Mouse (Mus musculus) layer of hippocampus, adult 11-12 months (tissue): Measurements from ENCODE around the gene Tango2.

Experiments
- DNase-seq: peaks from one replicate; pipeline ENCODE4 v3.0.0; 2022; ENCODE audit warnings: low spot score

Tango2 gene

DNA sequence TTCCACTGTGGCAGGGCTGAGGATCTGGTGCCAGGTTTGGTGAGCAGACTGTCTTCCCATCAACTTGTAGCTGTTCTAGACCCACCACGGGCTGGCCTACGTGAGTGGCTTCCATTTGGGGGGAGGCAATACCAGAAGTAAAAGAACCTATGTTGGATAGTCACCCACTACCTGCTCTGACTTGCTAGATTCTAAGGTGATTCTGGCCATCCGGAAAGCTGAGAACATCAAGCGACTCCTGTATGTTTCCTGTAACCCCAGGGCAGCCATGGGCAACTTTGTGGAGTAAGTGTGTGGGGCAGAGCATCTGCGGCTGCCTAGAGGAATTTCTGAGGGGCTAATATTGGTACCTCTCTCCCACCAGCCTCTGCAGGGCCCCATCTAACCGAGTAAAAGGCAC lies 95.2 kb downstream of the Tango2 start:
- peak; percentile 2 for DNase-seq

DNA sequence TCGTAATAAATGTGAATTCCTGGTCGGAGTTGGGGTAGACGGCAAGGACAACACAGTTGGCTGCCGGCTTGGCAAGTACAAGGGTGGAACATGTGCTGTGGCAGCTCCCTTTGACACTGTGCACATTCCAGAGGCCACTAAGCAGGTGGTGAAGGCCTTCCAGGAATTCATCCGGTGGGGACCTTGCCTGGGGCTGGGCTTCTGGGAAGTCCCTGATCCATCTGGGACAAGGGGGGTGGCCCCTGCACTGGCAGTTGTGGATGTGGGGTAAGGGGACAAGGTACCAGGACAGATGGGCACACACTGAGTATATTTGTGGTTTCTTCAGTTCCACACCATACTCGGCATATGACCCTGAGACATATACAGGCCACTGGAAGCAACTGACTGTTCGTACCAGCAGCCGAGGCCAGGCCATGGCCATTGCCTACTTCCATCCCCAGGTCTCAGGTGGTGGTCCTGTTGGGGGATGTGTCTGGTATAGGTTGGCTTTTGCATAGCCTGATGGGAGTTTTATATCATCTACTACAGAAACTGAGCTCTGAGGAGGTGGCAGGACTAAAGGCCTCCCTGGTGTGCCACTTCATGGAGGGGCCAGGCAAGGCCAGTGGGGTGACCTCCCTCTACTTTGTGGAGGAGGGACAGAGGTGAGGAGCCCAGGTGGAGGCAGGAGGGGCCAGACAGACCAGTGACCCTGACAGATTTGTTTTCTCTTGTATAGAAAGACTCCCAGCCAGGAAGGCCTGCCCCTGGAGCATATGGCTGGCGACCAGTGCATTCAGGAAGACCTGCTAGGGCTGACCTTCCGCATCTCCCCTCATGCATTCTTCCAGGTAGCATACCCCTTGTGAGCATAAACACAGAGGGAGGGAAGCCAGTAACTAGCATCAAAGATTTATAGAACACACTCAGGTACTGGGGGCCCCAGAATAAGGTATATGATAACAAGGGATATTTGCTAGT lies 96.8 kb downstream of the Tango2 start:
- peak; percentile 9 for DNase-seq
